Mouse (Mus musculus) stomach, postnatal 0 days (tissue): ENCODE data around the gene Lrch4. TPM values are rescaled to one million over a fixed set of nuclear protein-coding genes. Genes with fewer than 3 reads are reported as not detected.
"Not testable (repeated sequence)": the region's sequence is repeated elsewhere in the genome, so short reads cannot be mapped to it uniquely, and the experiment has no call there.

Experiments
- ATAC-seq: fragments of 200-750 bp; cut with Nextera tagmentation; 2 replicates; pipeline ENCODE4 v1.8.0; 2017; ENCODE audit not compliant: low FRiP score, low TSS enrichment
- DNase-seq: peaks from one replicate; pipeline ENCODE4 v3.0.0-alpha.2; 2016; ENCODE audit warnings: low spot score
- H3K27ac ChIP-seq: fragments of 300-500 bp; sonication (generic); replicated peaks from 2 replicates; pipeline ENCODE4 v1.5.1; 2014; ENCODE audit warnings: mild to moderate bottlenecking, control low read depth
- H3K27me3 ChIP-seq: fragments of 300-500 bp; sonication (generic); 2 replicates; pipeline ENCODE4 v1.6.1; 2014; ENCODE audit warnings: low read length; ENCODE audit not compliant: control insufficient read depth, insufficient read depth
- H3K36me3 ChIP-seq: fragments of 300-500 bp; sonication (generic); 2 replicates; pipeline ENCODE4 v1.6.1; 2014; ENCODE audit warnings: low read length, mixed read lengths; ENCODE audit not compliant: control insufficient read depth, insufficient read depth
- H3K4me1 ChIP-seq: fragments of 300-500 bp; sonication (generic); replicated peaks from 2 replicates; pipeline ENCODE4 v1.6.1; 2014; ENCODE audit warnings: antibody characterized with exemption; ENCODE audit not compliant: control insufficient read depth, insufficient read depth
- H3K4me2 ChIP-seq: fragments of 300-500 bp; sonication (generic); replicated peaks from 2 replicates; pipeline ENCODE4 v1.6.1; 2014; ENCODE audit warnings: low read depth, mild to moderate bottlenecking, control low read depth, moderate library complexity
- H3K4me3 ChIP-seq: fragments of 300-500 bp; sonication (generic); 2 replicates; pipeline ENCODE4 v1.5.1; 2014; ENCODE audit warnings: low read depth, low read length, control low read depth
- H3K9ac ChIP-seq: fragments of 300-500 bp; sonication (generic); 2 replicates; pipeline ENCODE4 v1.6.1; 2014; ENCODE audit warnings: mild to moderate bottlenecking, low read length, control low read depth, mixed read lengths
- H3K9me3 ChIP-seq: fragments of 300-500 bp; sonication (generic); 2 replicates; pipeline ENCODE4 v1.6.1; 2016; ENCODE audit warnings: low read length; ENCODE audit not compliant: control insufficient read depth
- CTCF ChIP-seq: IDR thresholded peaks from 2 replicates; pipeline ENCODE4 v1.5.1; 2016; ENCODE audit warnings: antibody characterized with exemption, low read depth, mild to moderate bottlenecking, moderate library complexity
- EP300 ChIP-seq: optimal IDR thresholded peaks from 2 replicates; pipeline ENCODE3; 2016; ENCODE audit warnings: antibody characterized with exemption
- WGBS: fragments of 180-500 bp; shearing (Covaris S2); extraction: QIAGEN DNeasy Blood & Tissue Kit; methylation state at CpG from one replicate; pipeline ENCODE4 v1.1.7; 2014; 5-methylcytosine and 5-hydroxymethylcytosine counted together
- polyA plus RNA-seq: library from polyadenylated mRNA; unstranded; fragments of >200 nt; fragmentation: Nextera tagmentation; extraction: Ambion mirVana; gene quantifications from 2 replicates; pipeline ENCODE4 v1.2.1, GENCODE M21; 2015

The Lrch4 gene
- polyA plus RNA-seq, 1 experiment from 2014 or later = 22.5 TPM

DNA sequence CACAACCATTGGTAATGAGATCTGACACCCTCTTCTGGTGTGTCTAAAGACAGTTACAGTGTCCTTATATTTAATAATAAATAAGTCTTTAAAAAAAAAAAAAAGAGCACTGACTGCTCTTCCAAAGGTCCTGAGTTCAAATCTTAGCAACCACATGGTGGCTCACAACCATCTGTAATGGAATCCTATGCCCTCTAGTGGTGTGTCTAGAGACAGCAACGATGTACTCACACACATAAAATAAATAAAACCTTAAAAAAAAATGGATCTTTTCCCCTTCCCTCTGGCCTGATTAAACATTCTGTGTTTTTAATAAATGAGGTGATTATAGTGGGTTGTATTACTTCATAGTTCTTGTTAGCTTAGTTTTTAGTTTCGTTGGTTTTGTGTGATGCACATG is 14.0 kb upstream of the Lrch4 start:
- not testable (repeated sequence) for ATAC-seq, H3K9ac ChIP-seq, H3K4me2 ChIP-seq

DNA sequence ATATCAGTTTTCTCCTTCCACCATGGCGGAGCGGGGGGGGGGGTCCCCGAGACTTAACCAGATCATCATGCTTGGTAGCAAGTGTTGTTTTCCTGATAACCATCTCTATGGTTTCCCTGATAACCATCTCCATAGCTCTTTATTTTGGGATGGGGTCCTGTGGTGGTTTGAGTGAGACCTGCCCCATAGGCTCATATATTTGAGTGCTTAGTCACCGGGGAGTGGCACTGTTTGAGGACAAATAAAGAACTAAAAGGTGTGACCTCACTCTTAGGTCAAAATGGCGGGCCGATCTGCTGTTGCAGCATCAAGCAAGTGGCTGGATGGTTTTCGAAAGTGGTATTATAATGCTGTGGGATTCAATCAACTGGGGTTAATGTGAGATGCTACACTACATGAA is 13.6 kb upstream of the Lrch4 start:
- Histone ChIP-seq H3K9ac (no peak overlapping the region), H3K4me2 (no peak overlapping the region), H3K27ac (no peak overlapping the region), H3K4me1 (peaks cover 10% of the 10 kb centered on the region), H3K4me3 (no peak overlapping the region), H3K9me3 (no peaks in the 10 kb centered on the region), H3K36me3 (no peaks in the 10 kb centered on the region), H3K27me3 (no peaks in the 10 kb centered on the region)
- ATAC-seq (0 out of 2 replicates have a peak, but pooled peaks have one; percentile 28), DNase-seq (peak; percentile 54)
- TF ChIP-seq CTCF (no peak), EP300 (no peak)
- 68% methylated on average over 7 of the region's 7 CpGs for WGBS

More for the DNA sequence above, 14.0 kb upstream of the Lrch4 start:
- 63% methylated on average over 2 of the region's 2 CpGs for WGBS
- not testable (repeated sequence) for H3K4me3 ChIP-seq, H3K27me3 ChIP-seq, H3K4me1 ChIP-seq, H3K9me3 ChIP-seq, H3K27ac ChIP-seq, H3K36me3 ChIP-seq, DNase-seq
- TF ChIP-seq CTCF = peak; percentile 40

DNA sequence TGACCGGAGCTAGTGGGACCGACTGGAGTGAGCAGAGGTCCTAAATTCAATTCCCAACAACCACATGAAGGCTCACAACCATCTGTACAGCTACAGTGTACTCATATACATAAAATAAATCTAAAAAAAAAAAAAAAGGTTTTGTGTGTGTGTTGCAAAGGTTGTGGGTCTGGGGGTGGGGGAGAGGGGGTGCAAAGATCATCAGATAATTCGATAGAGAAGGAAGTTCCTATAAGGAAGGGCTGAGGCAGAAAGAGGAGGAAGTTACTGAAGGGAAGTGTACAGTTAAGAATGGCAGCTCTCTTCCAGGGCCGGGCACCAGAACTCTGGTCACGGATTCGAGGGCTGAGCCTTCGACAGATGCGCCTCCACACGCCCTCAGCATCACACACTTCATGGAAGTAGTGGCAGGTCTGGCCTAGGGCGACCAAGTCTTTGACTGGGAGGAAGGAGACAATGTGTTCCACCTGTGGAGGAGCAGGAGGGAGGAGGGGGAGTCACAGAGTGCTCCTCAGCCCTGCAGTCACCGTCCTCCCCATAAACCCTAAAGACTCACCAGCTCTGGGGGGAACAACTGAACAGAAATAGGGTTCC is 4.9 kb upstream of the Lrch4 start:
- TF ChIP-seq EP300 (no peak), CTCF (no peak)
- no peaks in the 10 kb centered on the region for H3K9me3 ChIP-seq
- DNase-seq = no peak
- H3K27ac ChIP-seq = no peak overlapping the region
- ATAC-seq = no peak
- H3K4me3 ChIP-seq = no peak overlapping the region
- H3K4me2 ChIP-seq = no peak overlapping the region
- 74% methylated on average over 11 of the region's 11 CpGs for WGBS
- H3K9ac ChIP-seq = no peak overlapping the region
- H3K4me1 ChIP-seq = no peaks in the 10 kb centered on the region
- H3K27me3 ChIP-seq = no peaks in the 10 kb centered on the region
- no peaks in the 10 kb centered on the region for H3K36me3 ChIP-seq

DNA sequence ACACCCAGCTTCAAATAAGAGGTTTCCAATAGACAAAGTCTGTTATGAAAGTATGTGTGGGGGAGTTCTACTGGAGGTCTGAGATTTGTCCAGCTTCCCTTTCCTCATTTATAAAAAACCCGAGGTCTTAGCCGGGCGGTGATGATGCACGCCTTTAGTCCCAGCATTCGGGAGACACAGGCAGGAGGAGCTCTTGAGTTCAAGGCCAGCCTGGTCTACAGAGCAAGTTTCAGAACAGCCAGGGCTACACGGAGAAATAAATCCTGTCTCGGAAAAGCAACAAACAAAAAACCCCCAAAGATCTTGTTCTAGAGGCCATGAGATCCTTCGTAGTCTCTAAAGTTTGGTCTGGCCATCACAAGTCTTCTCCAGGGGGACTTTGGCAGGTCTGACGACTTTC is 930 bp upstream of the Lrch4 start:
- Histone ChIP-seq H3K9me3 (no peaks in the 10 kb centered on the region), H3K4me2 (peak overlapping the region; percentile 52), H3K36me3 (no peaks in the 10 kb centered on the region), H3K4me1 (peaks cover 8% of the 10 kb centered on the region), H3K27me3 (no peaks in the 10 kb centered on the region), H3K4me3 (peak overlapping the region; percentile 45), H3K9ac (peak overlapping the region; percentile 52), H3K27ac (peak overlapping the region; percentile 87)
- WGBS = under 1% methylated on average over 9 of the region's 9 CpGs
- TF ChIP-seq EP300 (no peak), CTCF (peak; percentile 54)
- DNase-seq (no peak), ATAC-seq (no peak)

DNA sequence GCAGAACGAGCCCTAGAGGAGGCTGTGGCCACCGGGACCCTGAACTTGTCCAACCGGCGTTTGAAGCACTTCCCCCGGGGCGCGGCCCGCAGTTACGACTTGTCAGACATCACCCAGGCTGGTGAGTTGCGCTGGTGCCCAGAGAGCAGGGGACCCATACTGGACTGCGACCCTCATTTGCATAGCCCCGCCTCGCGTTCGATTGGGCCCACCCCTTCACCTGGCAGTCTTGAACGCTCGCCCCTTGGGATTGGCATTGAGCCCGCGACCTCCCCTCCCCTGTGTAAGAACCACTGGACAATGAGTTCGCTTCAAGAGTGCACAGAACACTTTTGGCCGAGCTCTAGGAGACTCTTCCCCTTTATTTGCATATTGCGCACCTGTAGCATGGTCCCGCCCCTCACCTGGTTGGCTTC is 393 bp downstream of the Lrch4 start:
- TF ChIP-seq EP300 = no peak
- 0 out of 2 replicates have a peak, but pooled peaks have one; percentile 0 for TF ChIP-seq CTCF
- H3K27me3 ChIP-seq = no peaks in the 10 kb centered on the region
- H3K36me3 ChIP-seq = peaks cover 7% of the 10 kb centered on the region; the same call in 1 of the 2 replicates
- peak overlapping the region; percentile 87 for H3K9ac ChIP-seq
- DNase-seq (peak; percentile 81), ATAC-seq (peak; percentile 11)
- H3K4me2 ChIP-seq = peak overlapping the region; percentile 75
- WGBS = 0% methylated on average over 20 of the region's 23 CpGs
- H3K4me3 ChIP-seq = peak overlapping the region; percentile 91
- H3K4me1 ChIP-seq = peaks cover 8% of the 10 kb centered on the region
- H3K27ac ChIP-seq = peak overlapping the region; percentile 97
- no peaks in the 10 kb centered on the region for H3K9me3 ChIP-seq

DNA sequence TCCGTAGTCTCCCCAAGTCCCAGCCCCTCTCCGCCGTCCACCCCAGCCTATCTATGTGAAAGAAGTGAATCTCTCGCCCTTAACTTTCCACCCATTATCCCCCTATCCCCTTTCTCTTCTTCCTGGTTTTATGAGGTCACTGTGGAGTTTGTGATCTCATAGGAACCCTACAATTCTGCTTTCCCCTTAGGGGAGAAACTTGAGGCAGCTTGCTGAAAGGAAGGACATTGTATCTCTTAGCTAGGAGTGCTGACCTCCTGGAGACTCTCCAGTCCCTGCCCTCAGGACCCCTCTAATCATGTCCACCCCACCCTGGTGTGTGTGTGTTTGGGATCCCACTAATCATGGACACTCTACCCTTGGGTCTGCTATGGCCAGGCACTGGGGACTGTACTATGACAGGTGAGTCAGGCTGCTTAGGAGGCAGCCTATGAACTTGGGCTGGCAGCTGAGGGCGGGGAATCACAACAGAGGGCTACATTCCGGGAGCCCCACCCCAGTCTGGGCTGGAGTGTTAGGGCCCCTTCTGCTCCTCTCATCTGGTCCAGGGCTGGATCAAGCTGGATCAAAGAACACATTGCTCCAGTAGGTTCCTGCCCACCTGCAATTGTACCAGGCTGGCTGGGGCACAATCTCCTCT is 1.1 kb downstream of the Lrch4 start:
- Histone ChIP-seq H3K36me3 (peaks cover 8% of the 10 kb centered on the region; the same call in 1 of the 2 replicates), H3K9me3 (no peaks in the 10 kb centered on the region), H3K4me1 (peaks cover 8% of the 10 kb centered on the region), H3K4me3 (peak overlapping the region; percentile 91), H3K4me2 (peak overlapping the region; percentile 75), H3K27me3 (no peaks in the 10 kb centered on the region), H3K27ac (peak overlapping the region; percentile 97), H3K9ac (peak overlapping the region; percentile 87)
- TF ChIP-seq CTCF = no peak
- TF ChIP-seq EP300 = no peak
- DNase-seq (peak; percentile 89), ATAC-seq (peak; percentile 70)
- 11% methylated on average over 6 of the region's 6 CpGs for WGBS
